Mouse (Mus musculus): ENCODE data around the gene Cd79b.
"Not testable (repeated sequence)": the region's sequence is repeated elsewhere in the genome, so short reads cannot be mapped to it uniquely, and the experiment has no call there.

The Cd79b gene

DNA sequence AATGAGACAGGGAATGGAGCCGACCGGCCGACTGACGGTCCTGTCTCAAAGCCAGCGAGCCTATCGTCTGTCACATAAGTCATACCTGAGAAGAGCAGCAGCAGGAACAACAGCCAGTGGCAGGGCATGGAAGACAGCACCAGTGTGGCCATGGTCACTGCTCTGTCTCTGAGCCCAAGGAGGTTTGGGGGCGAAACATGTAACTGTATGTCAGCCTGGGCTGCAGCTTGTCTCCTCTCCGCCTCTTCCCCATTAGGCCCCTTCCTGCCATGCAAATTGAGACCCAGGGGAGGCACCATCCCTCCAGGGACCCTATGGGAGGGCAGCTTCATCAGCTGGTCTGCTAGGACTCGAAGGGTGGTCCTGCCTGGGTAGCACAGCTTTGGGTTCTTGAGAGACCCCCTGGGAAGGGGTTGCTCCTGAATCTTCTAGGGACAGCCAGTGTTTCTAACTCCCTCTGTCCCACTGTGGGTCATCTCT is at the start of gene Cd79b:
Gene Cd79b, minus strand, starts transcription at position 430 of the 480 bp plus-strand sequence.
- peak in 1 of 2 experiments; percentile 84 for DNase-seq (ENCODE audit: low spot score in 2 of 2)

DNA sequence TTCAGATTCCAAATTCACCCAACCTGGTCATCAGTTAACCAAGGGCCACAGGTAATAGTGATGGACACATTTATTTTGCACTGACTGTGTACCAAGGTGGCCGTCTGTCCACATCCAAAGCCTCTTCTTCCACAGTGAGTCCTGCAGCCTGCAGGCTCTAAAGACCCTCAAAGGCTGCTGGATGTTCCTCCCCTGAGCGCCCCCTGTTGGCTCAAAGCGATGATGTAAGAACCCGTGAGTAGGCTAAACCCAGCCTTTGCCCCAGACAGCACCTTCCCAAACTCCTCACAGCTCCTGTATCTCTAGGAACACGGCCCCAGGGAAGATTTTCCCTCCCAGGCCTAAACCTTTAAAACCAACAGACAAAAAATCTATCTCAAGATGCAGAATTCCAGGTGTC is 44.8 kb upstream of the Cd79b start:
- peak in 1 of 2 experiments; percentile 63 for DNase-seq (ENCODE audit: low spot score in 2 of 2)

DNA sequence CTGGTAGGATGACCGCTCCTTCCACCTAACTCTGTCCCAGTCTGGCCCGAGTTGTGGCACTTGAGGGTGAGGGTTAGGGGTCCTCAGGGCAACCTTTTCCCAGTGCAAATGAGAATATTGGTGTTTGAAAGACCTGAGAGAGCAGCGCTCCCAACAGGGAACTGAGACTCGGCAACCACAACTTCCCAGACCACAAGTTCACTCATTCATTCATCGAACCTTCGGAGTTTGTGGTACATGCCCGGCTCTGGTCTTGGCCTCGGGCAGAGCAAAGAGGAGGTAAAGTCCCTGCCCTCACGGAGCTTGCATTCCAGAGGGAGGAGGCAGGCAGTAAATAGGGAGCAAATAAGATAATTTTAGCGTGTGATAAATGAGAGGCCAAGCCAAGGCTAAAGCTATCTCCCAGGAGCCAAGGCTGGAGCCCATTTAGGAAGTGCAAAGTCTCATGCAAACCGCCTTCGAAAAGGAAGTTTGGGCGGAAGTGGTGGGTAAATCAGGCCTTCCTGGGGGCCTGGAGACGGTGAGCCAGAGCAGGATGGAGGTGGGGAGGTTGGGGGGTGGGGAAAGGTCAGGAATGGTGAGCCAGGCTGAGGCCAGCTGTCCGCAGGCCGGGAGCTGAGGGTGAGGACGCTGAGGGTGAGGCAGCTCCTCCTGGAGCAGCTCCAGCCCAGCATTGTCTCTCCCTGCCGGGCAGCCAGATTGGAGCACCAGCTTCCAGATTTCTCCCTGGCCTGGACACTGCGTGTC is 41.0 kb upstream of the Cd79b start:
- DNase-seq (ENCODE audit: low spot score in 2 of 2), result no peak

DNA sequence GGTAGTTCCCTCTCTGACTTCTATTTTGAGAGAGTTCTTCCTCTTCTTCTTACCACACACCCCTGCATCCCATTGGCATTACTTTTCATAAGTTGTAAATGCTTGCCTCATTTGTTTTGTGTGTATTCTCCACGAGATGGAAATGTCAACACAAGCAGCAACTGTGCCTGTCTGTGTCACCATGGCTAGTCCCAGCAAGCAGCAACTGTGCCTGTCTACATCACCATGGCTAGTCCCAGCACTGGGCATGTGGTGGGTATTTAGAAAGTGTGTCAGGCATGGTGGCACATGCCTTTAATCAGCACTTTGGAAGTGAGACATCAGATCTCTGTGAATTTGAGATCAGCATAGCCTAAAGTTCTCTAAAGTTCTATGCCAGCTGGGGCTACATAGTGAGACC is 39.6 kb upstream of the Cd79b start:
- no peak for DNase-seq (ENCODE audit: low spot score in 2 of 2)

DNA sequence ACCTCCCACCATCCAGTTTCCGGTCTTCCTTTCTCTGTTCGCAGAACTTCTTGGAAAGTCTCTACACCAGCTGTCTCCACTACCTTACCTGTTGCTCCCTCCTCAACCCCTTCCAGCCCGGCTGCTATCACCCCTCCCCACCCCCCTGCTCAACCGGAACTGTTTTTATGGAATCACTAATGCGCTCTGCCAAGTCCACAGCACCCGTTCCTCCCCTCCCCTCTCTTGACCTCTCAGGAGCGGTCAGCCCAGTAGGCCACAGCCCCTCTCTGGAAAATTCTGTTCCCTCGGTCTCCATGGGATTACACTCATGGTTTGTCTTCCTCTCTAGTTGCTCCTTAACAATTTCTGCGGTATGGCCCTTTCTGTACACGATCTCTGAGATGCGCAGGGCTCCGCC is 38.6 kb upstream of the Cd79b start, which contains the start of gene Scn4a:
Gene Scn4a, minus strand, starts transcription at position 101 of the 400 bp plus-strand sequence.
- no peak for DNase-seq (ENCODE audit: low spot score in 2 of 2)

DNA sequence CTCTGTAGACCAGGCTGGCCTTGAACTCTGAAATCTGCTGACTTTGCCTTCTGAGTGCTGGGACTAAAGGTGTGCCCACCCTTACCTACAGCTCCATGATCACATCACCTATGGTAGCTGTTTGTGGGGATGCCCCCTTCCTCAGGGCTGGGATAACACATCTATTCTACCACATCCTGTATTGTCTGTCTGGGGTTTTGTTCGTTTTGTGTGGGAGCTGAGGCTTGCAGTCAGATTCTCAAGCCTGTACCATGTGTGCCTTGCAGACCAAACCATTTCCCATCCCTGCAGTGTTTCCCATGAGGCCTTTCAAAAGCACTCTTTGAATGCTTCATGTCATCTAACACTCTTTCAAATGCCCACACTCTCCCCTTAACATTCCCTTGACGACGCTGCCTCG is 37.4 kb upstream of the Cd79b start:
- DNase-seq (ENCODE audit: low spot score in 2 of 2), result no peak

DNA sequence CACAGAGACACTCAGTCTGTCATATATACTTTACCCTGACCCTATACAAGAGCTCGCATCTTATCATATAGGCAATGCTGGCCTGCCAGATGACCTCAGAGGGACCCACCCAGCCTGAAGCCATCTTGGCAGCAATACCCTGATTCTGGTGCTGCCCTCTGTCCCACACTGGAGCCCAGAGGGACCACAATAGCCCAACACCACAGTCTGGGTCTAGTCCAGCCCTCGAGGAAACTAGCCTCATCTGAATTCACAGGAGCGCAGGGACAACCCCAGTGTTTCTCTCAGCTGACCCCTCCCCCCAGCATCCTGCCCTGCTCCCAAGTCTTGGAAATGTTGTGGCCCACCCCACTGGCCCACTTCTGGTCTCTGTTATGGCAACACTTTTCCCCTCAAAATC is 36.7 kb upstream of the Cd79b start:
- no peak for DNase-seq (ENCODE audit: low spot score in 2 of 2)

DNA sequence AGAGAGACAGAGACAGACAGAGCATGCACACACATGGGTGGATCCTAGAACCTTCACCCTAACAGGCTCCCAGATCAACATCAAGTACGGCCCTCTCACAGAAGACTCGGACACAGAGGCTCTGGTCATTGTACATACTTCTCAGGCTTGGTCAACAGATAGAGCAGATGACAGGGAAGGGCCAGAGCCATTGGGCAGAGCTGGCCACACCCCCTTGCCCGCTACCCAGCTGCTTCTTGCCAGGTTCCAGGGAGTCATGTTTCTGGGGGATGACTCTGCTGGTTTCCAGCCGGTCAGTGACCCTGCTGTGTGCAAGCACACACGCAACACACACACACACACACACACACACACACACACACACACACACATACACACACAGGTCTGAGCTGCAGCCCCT is 36.3 kb upstream of the Cd79b start:
- DNase-seq (ENCODE audit: low spot score in 2 of 2), result no peak

DNA sequence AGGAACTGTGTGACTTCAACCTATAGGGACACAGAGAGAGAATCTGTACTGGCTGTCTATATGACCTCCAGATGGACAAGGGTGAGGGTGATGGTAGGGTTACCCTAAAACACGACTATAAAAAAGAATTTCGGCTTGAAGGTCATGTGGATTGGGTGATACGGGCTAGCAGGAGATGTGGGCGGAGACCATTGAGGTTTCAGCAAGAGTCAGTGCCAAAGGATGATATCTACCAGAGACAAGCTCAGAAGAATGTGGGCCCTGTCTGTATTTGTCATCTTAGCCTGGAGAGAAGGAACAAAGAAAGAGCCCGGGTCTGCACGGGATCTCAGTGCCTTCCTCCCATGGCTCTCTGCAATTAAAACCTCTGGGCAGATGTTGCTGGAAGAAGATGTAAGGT is 35.2 kb upstream of the Cd79b start:
- no peak for DNase-seq (ENCODE audit: low spot score in 2 of 2)

DNA sequence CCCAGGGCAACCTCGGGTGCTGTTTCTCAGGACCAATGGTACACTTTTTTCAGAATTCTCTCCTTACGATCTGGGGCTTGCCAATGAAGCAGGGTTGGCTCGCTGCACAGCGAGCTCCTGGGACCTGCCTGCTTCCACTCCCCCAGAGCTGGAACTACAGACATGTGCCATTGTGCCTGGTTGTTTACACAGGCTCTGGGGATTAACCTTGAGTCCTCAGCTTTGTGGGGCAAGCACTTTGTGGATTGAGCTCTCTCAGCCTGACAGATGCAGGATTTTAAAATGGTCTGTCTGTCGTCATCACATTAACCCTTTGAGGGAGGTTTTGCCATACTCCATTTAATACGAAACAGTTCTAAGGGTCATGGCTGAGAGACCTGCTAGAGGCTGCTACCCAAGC is 30.3 kb upstream of the Cd79b start:
- no peak for DNase-seq (ENCODE audit: low spot score in 2 of 2)

DNA sequence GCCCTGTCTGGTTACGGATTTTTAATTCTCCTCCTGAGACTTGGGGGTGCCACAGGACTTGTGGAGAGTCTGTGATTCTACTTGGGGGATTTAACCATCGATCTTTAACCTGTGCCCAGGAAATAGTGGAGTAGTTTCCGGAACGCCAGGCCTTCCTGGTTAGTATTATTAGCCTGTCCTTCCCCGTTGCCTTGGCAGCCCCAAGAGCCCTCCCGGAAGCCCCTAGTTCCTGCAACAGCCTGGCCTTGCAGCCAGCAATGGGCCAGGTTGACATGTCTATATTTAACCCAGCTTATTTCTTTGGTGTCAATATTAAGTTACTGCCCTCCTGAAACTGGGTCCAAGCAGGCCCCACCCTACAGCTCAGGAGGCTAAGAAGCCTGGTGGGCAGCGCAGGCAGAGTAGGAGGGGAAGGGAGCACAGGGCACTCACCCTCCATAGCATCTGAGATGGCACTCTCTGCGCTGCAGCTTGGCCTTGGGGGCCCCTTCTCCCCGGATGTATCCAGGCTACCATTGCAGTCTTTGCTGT is 26.5 kb upstream of the Cd79b start:
- DNase-seq (ENCODE audit: low spot score in 2 of 2), result no peak

DNA sequence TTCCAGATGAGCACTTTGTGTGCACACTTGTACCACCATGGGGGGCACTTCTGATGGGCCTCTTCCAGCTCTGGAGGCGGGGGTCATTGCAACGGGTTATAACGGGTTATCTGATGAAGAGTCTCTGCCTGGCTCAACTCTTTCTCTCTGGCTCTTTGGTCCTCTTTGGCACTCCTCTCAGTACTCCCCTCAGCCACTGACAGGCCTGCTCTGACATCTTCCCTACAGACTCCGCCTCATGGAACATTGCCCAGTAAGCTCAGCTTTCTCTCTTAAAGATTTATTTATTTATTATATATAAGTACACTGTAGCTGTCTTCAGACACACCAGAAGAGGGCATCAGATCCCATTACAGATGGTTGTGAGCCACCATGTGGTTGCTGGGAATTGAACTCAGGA is 24.8 kb upstream of the Cd79b start:
- not testable (repeated sequence) for DNase-seq (ENCODE audit: low spot score in 2 of 2)

DNA sequence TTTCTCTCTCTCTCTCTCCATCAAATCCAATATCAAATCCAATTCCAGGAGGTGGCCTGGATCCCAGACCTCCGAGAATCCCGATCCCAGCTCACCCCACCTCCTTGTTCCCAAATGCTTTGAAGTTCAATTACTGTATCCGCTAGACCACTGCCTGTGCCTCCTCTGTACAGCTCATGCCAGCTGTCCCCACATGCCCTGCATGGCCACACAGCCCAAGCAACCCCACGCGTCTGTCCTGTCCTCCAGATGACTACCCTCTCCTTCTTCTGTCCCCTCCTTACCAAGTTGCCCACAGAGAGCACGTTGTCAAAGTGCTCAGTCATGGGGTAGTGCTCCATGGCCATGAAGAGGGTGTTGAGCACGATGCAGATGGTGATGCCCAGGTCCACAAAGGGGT is 24.3 kb upstream of the Cd79b start:
- no peak for DNase-seq (ENCODE audit: low spot score in 2 of 2)

DNA sequence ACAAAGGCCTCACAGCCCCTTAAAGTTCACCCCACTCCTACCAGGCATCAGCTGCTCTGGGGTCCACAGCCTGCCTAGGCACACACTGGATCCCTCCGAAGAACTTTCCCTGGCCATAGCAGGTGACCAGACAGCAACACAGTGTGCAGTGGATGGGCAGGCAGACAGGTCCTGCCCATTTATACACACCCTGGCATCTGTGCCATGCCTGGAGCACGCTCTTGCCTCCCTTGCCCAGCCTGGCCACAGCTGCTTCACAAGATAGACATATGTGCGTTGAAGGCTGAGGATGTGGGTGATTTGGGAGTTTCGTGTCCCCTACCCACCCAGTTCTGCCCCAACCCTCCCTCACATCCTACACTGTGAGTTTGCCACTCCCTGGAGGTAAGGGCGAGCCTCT is 23.5 kb upstream of the Cd79b start:
- DNase-seq (ENCODE audit: low spot score in 2 of 2), result no peak

DNA sequence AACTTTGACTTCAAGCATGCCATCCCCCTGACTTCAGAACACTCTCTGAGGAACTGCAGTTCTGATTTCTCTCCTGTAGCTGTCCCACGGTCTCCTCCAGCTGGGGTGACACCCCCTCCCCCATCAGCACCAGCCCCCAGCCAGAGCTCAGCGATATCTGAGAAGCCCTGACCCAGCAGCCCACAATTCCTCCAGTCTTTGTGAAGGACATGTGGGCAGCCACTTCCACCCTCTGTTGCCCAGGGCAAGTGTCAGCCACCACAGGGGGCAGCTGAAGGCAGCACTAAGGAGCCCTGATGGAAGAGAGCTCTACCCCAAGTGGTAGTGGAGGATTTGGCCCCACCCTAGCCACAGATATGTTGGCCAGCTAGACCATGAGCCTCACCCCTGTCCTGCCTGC is 19.5 kb upstream of the Cd79b start:
- no peak for DNase-seq (ENCODE audit: low spot score in 2 of 2)

DNA sequence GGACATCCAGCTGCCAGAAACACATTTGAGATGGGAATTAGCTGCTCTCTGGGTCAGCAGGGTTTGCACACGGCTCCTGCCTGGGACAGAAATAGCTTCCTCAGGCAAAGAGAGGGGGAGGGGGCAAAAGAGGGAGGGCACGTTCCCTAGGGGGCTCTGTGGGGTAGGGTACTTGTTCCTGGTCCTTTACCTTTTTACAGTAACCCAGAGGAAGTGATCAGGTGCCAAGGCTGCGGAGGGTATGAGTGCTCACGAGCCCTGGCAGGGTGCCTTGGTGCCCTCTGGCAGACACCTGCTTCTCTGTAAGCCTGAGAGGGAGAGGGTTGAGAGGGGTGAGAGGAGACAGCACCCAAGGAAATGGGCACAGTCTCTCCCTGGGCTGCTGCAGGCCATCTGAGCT is 17.9 kb upstream of the Cd79b start:
- DNase-seq (ENCODE audit: low spot score in 2 of 2), result no peak

DNA sequence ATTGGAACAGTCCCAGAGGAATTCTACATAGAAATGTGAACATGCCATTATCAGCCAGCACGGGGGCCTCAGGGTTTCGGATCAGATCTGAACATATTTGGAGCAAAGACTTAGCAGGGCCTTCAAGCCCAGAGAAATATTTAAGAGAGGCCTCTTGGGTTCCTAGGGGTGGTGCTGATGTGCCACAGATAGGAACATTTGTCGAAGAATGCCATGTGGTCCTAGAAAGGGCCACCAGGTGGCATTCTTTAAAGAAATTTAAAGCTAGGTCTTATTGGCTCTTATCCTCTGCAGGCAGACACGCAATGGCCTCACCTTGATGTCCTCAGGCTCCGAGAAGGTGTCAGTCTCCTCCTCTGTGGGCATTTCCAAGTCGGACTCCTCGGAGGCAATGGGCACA is 15.1 kb upstream of the Cd79b start:
- DNase-seq (ENCODE audit: low spot score in 2 of 2), result peak in 1 of 2 experiments; percentile 63

DNA sequence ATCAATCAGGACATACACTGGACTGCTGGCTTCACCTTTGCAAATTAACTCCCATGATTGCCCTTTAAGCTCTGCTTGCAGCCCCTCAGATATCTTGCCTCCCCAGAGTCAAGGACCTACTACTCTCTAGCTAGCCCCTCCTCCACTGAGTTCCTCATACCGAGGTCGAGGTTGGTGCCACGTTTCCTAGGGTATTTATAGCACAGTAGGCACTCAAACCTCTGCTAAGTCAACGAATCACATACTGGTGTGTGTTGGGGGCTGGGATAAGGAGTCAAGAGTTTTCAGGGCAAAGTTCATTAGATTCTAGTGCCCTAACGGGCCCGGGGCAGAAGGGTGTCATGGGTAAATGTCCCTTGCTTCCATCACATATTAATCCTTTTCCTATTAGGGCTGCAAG is 14.6 kb upstream of the Cd79b start:
- DNase-seq (ENCODE audit: low spot score in 2 of 2), result no peak

DNA sequence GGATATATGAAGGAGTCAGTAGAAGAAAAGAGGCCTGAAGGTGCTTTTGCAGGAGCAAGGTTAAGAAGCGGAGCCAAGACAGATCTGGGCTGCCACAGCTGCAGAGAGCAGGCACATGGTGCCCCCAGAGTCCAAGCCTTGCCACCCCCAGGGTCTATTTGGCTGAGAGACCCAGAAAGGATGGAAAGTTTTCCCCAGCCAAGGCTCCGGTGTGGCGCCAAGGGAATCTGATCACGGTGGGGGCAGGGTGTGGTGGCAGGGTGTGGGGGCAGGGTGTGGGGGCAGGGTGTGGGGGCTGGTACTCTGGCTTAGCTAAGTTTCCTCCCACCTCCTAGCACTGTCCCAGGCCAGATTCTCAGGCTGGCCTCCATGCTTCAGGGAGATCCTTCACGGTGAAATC is 14.0 kb upstream of the Cd79b start:
- DNase-seq (ENCODE audit: low spot score in 2 of 2), result no peak

DNA sequence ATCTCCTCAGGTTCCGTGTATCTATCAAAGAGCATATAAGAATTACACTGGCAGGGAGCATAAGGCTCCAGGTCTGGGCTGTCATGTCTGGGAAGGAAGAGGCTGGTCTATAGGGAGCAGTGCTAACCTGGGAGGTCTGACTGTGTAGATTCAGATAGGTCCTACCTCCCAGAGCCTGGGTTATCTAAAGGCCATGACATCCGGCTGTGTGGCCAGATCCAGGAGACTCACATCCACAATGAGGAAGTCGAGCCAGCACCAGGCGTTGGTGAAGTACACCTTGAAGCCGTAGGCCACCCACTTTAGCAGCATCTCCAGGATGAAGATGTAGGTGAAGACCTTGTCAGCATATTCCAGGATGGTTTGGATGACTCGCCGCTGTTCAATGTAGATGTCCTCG is 11.9 kb upstream of the Cd79b start:
- no peak for DNase-seq (ENCODE audit: low spot score in 2 of 2)

DNA sequence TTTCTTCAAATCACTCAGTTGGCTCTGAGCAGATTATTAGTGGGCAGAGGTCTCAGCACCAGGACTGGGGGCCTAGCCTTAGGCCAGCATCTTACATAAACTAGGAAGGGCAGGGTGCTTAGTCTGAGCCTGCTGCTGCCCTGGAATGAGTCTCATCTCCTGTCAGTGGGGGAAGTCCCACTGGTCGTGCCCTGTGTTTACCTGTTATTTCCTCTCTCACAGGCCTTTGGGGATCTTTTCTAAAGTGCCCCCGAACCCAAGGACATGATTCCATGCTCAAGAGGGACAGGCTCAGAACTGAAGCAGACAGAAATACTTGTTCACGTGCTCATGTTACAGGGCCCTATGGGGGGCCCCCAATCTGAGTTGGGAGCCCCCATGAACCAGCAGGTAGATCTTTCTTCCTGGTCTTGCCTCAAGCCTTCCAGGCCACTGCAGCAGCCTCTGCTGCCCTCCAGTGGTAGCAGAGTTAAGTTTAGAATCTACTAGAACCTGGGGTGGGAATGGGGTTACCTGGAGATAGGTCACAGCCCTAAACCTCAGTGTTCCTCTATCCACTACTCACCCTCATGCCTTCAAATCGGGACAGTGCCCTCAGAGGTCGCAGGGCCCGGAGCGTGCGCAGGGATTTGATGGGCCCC is 11.1 kb upstream of the Cd79b start:
- peak; percentile 59 to 82 for DNase-seq (ENCODE audit: low spot score in 2 of 2)

DNA sequence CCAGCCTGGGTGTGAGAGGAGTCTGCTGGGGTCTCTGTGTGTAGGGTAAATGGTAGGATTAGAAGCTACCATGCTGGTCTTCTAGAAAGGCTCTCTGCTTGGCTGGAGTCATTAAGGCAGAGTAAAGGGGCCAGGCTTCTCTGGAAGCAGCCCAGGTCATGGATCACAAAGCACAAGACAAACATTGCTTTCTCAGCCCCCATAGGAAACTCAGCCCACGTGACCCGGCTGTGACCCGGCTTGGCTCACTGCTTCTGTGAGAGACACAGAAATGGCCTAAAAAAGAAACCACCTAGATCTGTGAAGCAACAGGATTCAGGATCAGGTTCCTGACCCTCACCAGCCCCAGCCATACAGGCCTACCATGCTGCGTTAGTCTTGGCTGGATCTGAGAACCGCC is 10.3 kb upstream of the Cd79b start:
- DNase-seq (ENCODE audit: low spot score in 2 of 2), result peak in 1 of 2 experiments; percentile 78

Data from spleen, postnatal 10 days (tissue).